Mouse (Mus musculus) fibroblast of lung, adult 2 months (primary cell): ENCODE measurements around the gene Smco4.
"Not testable (repeated sequence)": the region's sequence is repeated elsewhere in the genome, so short reads cannot be mapped to it uniquely, and the experiment has no call there.

Experiments used
- DNase-seq: peaks from one replicate; pipeline ENCODE4 v3.0.0-alpha.2; 2011; ENCODE audit warnings: low read depth

The Smco4 gene

DNA sequence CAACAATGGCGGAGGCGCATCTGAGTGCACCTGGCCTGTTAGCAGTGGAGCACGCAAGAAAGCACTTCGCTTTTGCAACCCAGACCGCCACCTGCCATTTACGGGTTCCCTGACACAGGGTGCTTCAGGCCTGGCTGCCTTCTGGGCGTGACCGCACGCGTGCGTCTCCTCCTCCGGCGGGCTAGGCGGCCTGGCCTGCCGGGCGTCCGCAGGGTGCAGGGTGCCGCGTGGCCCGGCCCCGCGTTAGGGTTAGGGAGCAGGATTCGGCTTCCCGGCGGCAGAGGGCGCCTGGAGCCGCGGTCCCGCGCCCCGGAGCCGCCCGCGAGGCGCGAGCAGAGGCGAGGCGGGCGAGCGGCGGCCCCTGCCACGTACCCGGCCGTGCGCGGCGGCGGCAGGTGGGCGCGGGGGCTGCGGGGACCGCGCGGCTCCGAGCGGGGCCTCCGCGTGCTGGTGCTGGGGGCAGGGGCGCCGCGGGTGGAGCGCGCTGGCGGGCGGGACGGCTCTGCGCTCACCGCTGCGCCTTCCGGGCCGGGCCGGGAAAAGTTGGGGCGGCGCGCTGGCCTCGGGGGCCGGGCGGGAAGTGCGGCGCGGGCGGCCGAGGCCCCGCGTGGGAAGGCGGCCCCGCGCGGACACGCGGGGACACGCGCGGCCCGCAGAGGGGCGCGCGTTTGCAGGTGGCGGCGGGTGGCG lies at the start of gene Smco4:
Smco4 (plus strand) TSS at position 198 of the 690 bp plus-strand sequence.
- no peak for DNase-seq

DNA sequence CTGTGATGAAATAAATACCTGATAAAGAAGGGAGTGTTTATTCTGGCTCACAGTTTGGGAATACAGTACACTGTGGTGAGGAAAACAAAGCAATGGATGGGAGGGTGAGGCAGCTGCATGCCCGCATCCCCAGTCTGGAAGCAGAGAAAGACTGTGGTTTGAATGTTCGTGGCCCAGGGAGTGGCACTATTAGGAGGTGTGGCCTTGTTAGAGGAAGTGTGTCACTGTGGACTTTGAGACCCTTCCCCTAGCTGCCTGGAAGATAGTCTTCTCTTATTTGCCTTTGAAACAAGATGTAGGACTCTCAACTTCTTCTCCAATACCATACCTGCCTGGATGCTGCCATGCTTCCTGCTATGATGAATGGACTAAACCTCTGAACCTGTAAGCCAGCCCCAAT lies 45.8 kb upstream of the Smco4 start:
- DNase-seq = no peak

DNA sequence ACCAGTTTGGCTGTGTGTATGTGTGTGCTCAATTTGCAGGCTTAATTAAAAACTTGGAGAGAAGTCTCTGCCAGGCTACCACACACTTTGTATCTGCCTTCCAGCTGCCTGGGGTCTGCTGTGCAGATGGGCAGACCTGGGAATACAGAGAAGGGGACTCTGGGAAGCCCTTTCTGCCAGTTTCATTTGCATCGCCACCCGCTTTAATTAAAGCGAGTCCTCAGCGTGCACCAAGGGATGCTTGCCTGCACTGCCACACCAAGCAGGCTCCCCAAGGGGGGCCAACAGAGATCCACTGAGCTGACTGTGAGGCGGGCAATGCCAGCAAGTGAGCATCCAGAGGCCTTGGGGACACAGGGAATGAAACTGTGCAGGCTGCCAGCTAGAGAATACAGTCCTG lies 42.3 kb upstream of the Smco4 start:
- no peak for DNase-seq

DNA sequence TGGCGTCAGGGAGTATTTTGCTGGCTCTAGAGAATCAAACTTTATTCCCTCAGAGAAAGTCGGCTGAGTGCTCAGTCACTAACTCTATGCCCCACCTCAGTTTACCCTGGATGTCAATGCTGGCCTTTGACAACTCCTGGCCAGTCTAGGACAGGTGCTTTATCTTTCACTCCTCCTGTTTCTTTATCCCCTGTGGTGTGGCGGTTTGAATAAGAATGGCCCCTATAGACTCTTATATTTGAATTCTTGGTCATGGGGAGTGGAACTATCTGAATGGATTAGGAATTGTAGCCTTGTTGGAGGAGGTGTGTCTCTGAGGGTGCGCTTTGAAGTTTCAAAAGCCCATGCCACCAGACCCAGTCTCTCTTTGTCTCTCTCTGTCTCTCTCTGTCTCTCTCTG lies 21.0 kb upstream of the Smco4 start:
- DNase-seq = no peak

DNA sequence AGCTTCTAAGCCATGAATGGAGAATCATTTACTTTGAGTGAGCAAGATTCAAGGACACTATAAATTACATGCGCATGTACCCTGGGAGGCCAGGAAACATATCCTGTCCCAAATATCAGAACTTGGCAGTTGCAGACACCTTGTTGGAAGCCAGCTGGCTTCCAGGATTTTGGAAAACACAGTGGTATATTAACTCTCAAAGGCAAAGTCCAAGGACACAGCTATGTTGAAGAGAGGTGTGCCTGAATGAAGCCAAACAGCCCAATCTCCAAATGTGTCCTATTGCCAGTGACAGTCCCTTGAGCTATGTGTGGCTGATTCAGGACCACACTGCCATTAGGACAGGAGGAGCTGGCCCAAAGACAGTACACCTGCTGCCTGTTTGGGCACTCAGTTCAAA lies 20.0 kb upstream of the Smco4 start:
- no peak for DNase-seq

DNA sequence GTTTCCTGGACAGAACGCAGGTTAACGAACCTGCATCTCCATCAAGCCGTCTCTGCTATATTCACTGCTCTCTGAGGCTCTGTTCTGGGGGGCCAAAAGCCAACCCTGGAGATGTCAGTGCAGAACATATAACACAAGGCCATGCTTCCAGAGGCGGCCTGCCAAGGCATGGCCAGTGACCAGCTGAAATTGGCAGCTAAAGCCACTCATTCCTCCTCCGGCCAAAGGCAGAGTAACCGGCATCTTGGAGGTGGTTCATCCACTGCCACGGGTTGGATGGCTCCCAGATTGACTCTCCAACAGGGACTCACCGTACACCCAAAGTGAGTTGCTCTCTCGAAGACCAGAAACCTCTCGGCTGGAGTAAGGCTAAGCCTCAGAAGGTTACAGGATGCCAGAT lies 15.7 kb upstream of the Smco4 start:
- no peak for DNase-seq

DNA sequence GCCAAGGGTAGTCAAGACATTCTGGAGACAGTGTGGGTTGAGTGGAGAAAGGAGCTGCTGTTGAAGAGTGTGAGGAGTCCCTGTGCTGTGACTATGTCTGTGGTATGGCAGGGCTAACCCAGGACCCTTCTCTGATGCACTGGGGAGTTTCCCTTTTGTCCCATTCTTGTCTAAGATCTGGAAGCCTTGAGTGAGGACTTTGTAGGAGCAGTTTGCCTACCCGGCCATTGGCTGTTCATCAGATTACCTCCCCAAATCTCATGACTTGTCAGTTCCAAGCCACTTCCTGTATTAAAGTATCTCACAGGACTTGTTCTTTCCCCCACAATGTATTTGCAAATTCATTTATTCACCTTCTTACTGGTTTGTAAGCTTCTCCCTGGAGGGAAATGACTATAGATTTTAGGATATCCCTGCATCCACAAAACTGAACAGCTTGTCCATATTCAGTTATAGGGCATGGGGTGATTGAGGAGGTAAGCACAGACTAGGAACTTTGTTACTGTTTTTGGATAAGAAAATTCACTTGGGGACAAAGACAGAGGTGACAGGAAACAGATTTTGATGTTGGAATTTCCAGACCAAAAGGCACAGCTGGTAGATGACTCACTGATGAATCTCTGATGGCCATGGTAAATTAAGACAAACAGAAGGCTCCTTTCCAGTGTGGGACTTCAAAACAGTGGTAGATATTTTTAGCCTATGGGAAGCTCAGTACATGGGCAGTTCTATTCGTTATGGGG lies 5.4 kb upstream of the Smco4 start:
- DNase-seq = no peak

DNA sequence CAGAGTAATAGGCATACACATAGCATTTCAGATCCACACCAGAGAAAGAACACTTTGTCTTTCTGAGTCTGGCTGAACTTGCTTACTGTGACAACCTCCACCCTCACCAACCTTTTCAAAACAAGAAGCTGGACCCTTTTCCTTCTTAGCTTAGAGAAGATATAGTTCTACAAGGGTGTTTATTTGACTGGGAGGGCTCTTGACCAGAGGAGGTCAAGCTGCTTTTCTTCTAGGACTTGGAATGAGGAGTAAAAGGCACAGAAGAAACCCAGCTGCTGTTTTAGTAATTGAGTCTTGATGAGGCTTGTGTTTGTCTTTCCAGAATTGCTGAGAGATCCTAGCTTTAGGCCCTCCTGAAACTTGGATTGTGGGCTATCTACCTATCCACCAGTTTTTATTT lies 3.9 kb upstream of the Smco4 start:
- DNase-seq = no peak

DNA sequence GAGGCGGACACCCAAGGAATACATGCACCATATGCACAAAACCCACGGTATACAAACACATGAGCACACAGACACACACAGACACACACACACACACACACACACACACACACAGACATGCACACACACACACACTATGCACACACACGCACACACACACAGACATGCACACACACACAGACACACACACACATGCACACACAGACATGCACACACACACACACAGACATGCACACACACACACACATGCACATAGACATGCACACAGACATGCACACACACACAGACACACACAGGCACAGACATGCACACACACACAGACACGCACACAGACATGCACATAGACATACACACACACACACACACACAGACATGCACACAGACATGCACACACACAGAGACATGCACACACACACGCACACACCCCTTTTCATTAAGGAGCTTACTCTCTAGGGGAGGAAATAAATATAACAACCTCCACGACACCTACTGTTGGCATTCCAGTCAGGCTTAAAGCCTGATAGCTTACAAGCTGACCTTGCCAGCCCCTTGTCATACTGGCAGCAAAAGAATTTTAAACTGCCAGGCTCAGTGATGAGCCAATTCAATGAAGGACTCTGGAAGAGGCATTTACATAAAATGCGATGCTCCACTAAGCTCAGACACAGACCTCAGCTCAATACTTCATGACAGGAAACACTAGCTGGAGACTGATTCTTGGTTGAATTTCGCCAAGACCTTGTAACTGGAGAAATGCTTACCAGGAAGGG lies 2.7 kb upstream of the Smco4 start:
- DNase-seq = no peak

DNA sequence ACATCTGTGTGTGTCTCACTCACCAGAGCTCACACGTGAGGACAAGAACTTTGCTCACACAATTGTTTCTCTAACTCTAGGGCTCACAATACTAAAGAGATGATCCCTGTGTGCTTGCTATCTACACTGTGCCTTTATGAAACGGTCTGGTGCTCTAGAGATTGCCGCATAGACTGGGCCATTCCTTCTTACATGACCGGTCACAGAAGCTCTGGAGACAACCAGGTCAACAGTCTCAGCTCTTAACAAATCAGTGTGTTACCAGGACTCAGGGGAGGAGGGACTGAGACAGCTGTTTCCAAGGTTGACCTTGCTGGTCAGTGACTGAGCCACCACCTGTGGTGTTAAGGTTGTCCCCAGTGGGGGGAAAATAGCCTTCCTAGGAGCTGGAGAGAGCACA lies 1.5 kb upstream of the Smco4 start:
- DNase-seq = no peak

DNA sequence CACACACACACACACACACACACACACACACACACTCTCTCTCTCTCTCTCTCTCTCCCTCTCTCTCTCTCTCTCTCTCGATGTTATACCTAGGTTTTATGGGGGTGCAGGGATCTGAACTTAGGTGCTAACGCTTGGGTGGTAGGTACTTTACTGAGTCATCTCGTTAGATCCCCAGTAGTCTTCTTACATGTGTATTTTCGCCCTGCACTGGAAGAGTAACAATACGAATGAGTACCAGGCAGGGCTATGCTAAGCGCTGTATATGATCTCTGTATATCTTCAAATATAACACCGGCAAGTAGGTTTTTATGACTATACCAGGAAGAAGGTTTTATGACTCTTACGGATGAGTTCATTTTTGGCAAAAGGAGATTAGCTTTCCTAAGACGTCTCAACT lies 831 bp upstream of the Smco4 start:
- no peak for DNase-seq

DNA sequence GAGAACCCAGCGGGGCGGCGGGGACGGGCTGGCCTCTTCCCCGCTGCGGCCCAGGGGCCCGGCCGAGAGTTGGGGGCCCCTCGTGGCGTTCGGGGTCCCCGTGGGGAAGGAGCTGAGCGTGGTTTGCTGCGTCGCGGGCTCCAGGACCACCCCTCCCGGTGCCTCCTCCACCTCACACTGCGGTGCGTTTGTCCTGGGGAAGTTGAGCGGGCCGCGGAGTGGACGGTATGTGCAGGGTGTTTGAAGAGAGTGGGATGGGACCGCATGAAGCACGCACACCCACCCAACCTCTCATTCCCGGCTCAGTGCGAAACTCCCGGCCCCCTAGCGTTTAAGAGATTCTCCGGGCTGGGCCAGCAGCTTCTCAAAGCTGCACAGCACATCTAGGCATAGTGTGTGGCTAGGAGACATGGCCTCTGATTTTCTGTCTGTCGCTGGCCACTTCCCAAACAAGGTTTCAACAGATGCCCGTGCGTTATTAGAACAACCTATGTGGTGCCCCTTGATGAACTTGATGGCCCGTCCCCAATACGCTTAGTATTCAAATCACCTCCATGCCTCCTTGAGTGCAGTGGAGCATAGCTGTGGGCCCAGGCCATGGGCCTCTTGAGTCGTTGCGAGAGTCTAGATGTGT lies 810 bp downstream of the Smco4 start:
- no peak for DNase-seq

DNA sequence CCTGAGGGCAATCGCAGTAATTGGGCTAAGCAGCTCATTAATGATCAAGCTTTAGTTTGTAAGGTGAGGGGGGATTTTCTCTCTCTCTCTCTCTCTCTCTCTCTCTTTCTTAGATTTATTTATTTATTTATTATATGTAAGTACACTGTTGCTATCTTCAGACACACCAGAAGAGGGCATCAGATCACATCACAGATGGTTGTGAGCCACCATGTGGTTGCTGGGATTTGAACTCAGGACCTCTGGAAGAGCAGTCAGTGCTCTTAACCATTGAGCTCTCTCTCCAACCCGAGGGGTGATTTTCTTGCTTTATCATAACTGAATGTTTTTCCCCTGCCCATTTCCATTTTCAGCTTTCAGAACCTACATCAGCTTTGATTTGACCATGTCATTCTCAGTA lies 2.0 kb downstream of the Smco4 start:
- DNase-seq = not testable (repeated sequence)

DNA sequence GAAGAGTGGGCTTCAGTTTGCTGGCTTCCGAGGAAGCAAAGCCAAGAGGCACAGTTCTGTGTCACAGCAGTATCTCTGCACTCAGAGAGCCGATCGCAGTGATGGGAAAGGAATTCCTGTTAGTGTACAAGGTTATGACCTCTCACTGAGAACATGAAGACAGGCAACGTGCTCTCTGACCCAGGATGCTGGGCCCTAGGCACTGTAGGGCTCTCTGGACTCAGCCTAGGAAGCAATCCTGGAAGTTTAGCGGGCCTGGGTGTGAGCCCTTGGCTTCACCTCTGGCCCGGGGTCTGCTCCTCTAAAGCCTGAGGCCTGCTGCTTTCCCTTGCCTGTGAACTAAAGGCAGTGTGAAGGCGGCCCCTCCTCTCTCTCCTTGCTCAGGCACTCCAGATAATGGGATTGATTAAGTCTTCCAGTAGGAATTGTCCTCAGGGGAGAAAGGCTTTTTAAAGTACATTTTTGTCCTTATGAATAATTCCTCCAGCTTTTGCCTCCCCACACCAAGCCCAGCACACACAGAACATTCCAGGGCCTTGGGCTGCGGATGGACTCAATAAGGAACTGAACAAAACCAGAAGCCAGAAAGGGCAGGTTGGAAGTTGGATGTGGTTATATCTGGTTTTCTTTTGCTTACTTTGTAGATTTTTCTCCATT lies 2.8 kb downstream of the Smco4 start:
- no peak for DNase-seq

DNA sequence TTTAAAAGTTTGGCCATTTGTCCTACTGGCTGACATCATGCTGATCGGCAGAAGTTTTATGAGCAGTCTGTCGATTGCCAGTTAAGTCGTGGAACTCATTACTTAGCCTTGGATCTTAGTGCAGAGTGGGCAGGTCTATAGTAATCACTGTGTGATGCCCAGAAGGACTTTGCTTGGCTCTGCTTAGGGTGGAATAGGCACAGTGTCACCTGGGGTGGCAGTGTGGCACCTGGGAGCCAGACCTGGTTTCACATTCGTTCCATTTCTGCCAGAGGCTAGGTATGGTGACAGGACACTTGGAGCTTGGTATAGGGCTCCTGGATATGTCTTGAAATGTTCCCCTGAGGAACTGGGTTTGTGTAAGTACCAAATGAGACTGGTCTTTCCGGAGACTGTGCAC lies 6.8 kb downstream of the Smco4 start:
- DNase-seq = no peak

DNA sequence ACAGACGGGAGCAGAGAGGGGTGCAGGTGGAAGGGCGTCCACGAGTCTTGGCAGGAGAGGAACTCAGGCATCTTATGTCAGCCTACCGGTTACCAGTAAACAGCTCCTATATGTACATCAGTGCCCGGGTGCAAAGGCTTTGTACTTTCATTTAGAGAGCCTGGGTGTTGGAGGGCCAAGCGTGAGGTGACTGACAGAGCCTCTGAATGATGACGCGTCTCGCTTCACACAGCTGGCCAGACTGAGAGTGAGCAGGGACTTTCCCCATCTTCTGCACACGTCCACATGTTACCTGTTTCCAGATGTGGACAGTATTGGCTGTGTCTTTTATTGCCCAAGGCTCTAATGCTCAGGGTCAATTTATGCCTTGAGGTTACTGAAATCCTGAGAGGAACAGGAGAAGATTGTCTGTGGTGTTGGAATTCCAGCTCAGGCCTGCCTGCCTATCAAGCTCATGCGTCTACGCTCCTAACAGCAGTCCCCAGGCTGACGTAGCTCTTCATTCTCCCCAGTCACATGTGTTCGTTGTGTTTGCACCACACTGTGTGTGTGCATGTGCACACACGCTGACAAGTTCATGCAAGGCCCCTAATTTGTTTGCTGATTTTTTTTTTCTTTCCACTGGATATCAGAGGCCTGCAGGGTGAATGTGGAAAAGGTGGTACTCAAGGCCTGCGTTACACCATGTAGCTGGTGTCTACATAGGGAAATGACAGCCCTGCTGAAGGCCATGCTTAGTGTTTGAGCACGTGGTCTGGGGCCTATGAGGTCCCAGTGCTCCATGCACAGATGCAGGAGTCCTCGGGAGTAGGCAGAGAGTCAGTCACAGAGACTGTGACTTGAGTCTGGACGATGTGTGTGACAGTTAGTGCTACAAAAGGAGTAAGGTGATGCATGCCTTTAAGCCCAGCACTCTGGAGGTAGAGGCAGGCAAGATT lies 8.4 kb downstream of the Smco4 start:
- no peak for DNase-seq

DNA sequence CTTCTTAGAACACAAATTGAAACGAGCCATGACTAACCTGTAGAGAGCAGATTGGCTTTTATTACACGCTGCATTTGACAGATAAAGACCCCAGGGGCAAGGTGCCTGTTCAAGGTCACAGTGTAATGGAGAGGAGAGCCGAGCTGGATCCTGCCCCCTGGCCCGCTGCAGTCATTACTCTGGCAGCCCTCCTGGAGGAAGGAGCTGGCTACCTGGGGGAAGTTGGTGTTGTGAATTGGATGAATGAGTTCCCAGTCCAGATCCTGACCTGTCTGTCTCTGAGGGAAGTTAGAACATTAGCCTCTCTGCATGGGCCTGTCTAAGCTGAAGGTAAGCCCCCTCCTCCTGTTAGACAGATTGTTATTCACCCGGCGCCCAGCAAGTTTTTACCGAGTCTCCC lies 9.2 kb downstream of the Smco4 start:
- no peak for DNase-seq

DNA sequence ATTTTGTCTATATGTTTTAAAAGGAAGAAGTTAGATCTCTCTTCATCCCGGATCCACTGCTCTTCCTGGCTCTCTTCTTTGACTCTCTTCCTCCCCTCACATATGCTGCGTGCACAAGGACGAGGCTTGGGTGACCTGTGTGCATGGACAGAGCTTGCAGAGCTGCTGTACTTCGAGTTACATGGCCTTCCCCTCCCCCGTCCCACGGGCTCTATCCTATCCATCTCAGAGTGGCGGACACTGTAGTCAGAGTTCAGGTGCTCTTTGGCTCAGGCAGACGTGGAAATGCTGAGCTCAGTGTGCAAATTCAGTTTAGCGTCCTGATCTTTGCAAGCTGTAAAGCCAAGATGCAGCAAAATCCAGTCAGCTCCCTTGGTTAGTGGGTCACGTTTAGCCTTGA lies 10.1 kb downstream of the Smco4 start:
- DNase-seq = no peak

DNA sequence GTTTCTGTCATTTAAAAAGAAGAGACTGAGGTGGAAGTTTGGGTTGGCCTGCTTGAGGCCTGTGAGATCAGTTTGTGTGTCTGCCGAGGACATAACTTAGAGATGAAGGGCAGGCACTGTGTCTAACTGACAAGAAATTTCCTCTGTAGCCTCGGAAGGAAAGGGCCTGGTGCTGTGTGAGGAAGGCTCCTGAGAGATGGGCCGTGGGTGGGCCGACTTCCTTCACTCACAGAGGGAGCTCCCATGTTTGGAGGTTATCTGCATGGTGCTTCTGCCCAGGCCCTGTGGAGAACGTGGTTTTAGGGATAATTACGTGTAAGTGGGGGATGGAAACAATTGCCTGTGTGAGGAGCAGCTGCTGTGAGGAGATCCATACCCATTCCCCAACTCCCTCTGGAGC lies 10.6 kb downstream of the Smco4 start:
- DNase-seq = no peak

DNA sequence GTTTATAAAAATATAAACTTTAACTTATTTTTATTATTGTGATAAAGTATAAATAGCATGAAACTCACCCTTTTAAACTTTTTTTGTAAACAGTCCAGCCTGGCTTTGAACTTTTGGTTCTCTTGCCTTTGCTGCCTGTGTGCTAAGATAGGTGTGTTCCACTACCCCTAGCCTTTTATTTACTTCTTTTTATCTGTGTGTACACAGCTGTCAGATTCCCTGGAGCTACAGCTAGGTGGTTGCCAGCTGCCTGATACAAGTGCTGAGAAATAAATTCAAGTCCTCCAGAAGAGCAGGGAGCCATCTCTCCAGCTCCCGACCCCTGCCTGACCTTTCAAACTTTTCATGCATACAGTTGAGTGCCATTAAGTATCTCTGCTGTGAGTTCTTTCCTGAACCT lies 12.1 kb downstream of the Smco4 start:
- no peak for DNase-seq

DNA sequence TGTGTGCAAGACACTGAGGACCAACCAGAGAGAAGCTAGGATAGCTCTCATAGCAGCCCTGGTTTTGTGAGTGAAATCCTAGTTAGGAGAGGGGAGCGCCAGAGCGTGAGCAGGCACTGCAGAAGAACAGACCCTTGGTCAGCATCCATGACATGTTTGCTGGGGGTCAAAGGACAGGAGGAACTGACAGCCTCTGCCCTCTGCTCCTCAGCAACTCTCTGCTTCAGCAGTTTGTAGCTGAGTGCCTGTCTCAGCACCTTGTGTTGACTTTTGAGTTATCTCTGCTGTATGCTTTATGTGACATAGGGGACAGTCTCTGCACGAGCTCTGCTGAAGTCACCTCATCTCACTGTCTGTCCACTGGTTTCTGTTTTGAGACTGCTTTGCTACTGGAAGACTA lies 13.6 kb downstream of the Smco4 start:
- DNase-seq = no peak
